Mouse (Mus musculus) CD4-positive, CD25-positive, alpha-beta regulatory T cell, adult 4 months (primary cell): ENCODE measurements around the gene Ngdn. TPM values are rescaled to one million over a fixed set of nuclear protein-coding genes. Genes with fewer than 3 reads are reported as not detected.
A peak's percentile ranks its signal among the peaks of the same experiment; 100 is the strongest.

Source experiments
- ATAC-seq: one replicate; pipeline ENCODE4 v1.8.0; 2017
- polyA plus RNA-seq, 2 experiments: library from polyadenylated mRNA; unstranded; fragments of 100-300 nt; shearing (Covaris generic); gene quantifications; one replicate each; pipeline ENCODE4 v1.2.1; 2017

Gene Ngdn
- polyA plus RNA-seq, 2 experiments from 2014 or later = 181 to 192 TPM

GRCm38 (mm10) chr14:55000814-55001213 lies 14.4 kb upstream of the Ngdn start:
- ATAC-seq = no peak

GRCm38 (mm10) chr14:55001446-55001845 lies 13.8 kb upstream of the Ngdn start:
- ATAC-seq = no peak

DNA sequence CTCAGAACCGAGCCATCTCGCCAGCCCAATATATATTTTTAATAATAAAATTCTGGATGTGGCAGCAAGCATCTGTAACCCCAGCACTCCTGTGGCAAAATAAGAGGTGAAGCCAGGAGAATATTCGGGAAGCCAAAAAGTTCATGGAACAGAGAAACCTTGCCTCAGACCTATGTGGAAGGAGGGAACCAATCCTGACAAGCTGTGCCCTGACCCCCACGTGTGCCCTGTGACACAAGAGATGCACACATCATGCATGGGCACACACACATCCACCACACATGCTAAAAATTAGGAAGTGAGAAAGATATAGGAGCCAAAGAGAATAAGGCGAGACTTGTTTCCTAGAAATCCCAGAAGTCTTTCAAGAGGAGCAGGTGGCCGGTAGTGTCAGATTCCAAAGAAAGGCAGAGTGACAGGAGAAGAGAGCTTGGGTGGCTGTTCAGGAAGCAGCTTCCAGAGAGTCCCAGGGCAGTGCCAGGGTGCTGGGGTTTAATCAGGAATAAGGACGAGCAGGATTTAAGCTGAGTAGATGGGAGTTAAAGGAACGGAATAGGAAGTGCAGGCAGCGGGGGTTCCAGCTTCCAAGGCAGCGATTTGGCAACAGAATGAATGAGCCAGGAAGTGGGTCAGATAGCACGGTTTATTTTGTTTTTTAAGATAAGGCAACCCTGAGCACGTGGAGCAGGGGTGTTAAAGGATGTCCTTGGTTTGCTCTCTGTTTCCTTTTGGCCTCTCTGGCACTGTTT lies 13.1 kb upstream of the Ngdn start:
- ATAC-seq = no peak

DNA sequence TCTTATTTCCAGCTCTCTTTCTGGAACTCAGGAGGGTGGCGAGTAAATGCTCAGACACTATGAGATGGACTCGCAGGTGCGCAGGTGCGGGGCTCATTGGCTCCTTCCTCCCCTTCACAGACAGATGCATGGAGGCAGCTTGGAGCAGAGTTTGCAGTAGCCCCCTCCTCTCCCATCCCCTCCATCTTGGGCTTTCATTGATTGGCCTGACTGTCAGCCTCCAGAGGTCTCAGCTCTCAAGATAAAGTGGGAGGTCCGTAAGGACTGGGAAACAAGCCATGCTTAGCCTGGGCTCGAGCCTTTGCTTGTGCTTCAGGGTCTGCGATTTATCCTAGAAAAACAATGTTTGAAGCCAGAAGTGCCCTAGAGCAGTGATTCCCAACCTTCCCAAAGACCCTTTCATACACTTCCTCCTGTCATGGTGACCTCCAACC lies 12.6 kb upstream of the Ngdn start:
- ATAC-seq = no peak

- ATAC-seq = no peak
Observed at GRCm38 (mm10) chr14:55003878-55004855, 11.1 kb upstream of the Ngdn start.

DNA sequence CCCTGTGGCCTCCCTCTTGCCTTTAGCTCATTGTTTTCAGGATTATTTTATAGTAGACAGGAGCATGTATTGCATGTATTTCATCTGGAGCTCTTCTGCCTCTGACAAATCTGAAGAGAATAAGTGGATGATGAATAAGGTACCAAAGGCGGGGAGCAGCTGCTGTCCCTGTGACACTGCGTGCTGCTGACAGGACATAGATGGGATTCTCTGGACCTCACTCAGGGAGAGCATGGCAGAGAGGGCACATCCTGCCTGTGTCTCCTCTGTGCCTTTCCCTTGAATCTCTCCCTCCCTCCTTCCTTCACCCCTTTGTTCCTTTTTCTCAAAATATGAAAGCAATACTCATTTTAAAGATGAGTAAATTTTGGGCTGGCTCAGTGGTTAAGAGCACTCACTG lies 9.7 kb upstream of the Ngdn start:
- no peak for ATAC-seq

DNA sequence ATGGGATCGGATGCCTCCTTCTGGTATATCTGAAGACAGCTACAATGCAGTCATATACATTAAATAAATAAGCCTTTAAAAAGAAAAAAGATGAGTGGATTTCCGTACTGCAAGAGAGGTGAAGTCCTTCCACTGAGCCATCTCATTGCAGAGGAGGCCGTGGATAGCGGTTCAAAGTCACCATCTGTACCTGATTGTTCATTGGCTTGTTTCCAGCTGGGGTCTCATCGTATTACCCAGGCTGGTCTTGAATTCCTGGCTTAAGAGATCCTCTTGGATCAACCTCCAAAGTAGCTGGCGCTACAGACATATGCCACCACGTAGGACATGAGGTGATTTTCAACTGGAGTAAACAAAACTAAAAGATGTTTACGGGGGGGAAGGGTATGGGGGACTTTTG lies 9.3 kb upstream of the Ngdn start:
- no peak for ATAC-seq

DNA sequence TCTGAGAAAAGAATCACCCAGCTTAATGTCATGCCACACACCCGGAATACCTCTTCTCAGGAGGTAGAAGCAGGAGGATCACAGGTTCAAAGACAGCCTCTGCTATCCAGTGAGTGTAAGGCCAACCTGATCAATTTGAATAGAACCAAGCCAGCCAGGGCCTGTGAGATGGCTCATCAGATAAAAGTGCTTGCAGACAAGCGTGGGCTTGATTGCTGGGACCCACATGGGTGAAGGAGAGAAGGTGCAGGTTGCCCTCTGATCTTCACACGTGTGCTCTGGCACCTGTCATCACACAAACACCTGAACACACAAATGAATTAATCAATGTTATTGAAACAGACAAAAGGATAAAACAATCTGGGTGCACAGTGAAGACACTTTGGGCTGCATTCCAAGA lies 8.7 kb upstream of the Ngdn start:
- no peak for ATAC-seq

DNA sequence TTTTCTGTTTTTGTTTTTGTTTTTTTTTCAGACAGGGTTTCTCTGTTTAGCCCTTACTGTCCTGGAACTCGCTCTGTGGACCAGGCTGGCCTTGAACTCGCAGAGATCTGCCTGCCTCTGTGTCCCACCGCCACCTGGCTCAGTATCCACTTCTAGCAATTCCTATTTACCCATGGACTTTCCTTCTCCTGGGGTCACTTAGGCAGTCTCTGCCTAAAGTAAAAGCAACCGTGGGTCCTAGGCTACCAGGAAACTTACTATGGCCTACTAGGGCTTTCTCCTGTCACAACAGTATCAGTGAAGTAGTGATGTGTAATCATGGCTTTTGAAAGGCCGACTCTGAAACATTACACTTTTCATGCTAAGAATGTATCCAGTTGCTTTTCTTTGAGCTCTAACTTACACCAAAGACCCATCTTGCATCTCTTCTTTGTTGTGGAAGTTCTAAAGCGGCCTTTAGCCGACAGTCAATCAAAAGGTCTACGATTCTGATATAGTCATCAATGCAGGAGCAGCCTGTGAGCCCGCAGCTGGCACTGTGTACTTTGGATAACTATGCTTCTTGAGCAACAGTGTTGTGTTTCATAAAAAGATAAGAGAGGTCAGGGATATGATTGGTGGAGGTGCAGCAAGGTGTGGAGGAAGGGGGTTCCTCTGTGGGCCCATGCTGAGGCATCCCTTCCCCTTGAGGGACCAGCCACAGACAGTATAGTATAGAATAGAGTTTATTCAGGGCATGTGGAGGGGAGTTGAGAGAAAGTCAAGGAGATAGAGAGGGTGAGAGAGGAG lies 7.9 kb upstream of the Ngdn start:
- no peak for ATAC-seq

DNA sequence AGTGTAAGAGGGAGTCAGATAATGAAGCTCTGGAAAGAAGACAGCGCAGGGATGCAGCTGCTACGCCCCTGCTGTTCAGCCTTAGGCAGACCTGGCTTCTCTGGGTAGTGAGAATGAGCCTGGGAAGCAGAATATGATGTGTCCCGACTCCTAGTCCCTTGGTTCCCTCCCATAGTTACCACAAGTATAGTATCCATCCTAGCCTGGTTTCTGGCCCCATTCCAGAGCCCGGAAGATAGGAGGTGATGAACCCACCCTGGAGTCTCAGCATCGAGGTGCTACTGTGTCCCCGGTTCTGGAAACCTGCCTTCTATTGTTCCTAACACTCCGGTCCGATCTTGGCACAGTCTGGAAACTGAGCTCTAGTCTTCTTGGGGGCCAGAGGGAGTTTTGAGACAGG lies 6.8 kb upstream of the Ngdn start:
- ATAC-seq = no peak

DNA sequence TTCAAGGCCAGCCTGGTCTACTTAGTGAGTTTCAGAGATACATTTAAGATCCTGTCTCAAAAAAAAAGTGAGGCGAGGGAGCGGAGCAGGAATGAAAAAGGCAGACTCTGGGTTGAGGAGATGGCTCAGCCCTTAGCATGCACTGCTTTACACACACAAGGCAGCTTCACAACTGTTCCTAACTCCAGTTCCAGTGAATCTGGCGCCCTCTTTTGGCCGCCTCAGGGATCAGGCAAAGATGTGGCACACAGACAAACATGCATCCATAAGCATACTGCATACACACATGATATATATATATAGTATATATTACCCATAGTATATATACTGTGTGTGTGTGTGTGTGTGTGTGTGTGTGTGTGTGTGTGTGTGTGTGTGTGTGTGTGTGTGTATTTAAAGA lies 4.1 kb upstream of the Ngdn start:
- no peak for ATAC-seq

DNA sequence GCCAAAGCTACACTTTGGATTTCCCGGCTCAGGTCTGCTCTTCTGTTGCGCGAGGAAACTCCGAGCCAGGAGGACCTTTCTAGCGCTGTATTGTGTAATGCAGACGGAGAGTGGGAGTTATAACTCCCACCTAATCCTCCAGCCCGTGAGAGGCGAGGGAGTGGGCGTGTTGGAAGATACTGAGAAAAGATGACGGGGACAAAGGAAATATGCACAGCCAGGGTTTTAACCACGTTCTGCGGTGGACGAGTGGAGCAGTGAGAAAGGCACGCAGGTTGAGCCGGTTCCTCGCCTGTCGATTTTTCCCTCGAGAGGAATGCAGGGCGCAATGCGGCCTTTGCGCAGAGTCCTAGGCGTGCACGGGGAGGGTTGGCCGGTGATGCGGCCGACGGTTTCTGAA lies 663 bp upstream of the Ngdn start:
- peak; percentile 11 for ATAC-seq

DNA sequence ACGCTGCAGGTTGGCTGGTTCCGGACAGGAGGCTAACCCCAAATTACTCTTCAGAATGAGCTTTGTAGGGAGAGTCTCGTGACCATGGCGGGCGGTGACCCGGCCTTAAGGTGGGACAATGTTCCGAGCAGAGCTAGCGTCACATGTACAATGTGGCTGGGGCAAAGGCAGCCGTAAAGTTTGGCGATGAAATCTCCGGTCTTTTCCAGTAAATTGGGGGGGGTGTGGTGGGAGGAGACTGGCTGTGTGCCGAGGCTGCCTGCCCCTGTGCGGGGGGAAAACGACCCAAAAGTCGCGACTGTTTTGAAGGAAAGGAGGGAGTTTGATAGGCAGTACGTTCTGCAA lies 485 bp downstream of the Ngdn start:
- no peak for ATAC-seq

DNA sequence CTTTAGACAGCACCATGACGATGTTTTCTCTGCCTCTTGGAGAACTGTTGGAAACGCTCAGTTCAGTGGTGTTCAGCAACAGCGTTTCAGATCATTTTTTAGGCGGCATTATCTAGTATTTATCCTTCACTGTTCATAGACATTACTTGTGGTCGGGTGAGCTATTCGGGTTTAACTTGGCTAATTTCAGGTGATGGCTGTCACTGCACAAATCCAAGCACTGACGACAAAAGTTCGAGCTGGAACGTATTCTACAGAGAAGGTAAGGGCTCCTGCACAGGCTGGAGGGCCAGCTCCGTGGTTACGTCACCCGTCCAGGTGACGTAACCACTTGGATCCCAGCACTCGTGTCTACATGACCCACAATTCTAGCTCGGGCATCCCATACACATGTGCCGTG lies 1.6 kb downstream of the Ngdn start:
- no peak for ATAC-seq

DNA sequence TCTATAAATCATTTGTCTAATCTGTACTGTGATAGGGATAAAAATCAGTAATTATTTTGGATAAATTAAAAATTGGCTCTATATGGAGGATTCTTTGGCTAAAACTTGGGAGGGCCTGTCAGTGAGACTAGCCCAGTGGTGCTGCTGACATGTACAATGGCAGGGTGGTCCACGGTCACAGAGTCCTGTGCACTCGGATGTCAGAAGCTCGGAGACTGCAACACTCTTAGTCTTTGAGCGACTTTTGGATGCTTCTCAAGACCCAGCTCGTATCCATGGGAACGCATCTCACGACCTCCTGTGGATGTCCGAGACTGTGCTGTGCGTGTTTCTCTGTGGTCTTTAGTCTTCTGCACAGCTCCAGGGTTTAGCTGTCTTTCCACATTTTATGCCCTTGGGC lies 5.1 kb downstream of the Ngdn start:
- no peak for ATAC-seq

- no peak for ATAC-seq
Observed at GRCm38 (mm10) chr14:55023011-55023410, 7.8 kb downstream of the Ngdn start.

GRCm38 (mm10) chr14:55024236-55024635 lies 9.0 kb downstream of the Ngdn start:
- peak; percentile 56 for ATAC-seq

GRCm38 (mm10) chr14:55025527-55025926 lies 10.3 kb downstream of the Ngdn start:
- no peak for ATAC-seq

DNA sequence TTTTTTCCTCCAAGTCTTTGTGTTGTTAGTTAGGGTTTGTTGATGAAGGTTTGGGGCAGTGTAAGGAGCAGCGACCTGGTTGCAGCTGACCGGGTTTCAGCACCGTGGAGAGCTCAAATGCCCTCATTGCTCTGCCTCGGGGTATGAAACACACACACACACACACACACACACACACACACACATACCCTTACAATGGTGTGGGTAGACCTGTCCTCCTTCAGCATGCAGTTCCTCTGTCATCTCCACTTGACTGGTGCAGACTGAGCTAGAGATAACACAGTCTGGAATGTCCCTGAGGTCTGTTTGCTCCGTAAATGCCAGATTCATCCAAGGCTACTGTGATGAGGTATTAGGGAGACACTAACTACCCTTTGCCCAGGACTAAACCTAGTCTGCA lies 12.0 kb downstream of the Ngdn start:
- no peak for ATAC-seq

GRCm38 (mm10) chr14:55027653-55028052 lies 12.4 kb downstream of the Ngdn start:
- no peak for ATAC-seq

DNA sequence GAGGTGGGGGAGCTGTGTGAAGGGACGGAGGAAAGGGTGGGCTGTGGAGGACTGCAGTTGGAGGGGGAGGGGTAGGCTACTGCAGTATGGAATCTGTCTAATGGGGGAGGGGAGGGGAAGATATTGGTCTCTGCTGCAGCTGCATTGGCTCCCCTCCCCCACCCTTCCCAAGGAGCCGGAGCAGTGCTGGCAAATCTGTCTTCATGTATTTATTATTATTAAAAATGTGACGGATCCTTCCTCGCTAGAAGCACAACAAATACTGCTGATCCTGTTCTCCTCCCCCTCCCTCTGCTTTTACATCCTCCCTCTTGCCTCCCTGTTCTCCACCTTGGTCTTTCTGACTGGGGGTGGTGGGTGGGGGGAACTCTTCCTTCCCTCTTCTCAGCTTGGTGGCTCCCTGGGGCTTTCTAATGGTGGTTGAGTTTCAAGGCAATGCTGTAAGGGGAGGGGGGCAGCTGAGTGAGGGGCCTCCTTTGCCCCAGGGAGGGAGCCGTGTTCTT lies 13.1 kb downstream of the Ngdn start:
- no peak for ATAC-seq

DNA sequence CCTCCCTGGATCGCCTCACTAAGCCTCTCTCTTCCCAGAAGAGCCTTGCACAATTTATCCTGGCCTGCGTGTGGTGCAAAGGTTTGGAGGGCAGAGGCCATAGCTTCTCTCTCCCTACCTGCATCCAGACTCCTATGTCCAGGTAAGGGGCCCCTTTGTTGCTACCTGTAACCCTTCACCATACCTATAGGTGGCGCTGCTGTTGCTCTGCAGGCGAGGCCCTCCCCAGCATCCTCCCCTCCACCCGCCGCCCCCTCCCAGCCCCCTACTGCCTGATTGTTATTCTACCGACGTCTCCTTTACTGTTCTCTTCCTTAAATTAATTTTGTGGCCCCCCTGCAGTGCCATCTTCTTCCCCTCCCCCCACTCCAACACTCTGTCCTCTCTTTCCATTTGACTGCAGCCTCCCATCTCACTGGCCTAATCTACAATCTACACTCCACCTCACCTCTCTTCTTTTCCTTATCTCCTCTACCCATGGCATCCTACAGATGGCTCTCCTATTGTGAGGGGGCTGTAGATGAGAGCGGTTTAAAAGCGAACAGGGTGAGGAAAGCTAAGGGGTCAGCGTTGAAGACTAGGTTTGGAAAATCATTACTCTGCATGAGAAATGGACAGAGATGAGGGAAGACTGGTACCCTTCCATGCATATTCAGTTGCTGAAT lies 13.9 kb downstream of the Ngdn start:
- ATAC-seq = no peak
